Mouse (Mus musculus) forebrain, embryonic 15.5 days (tissue): ENCODE results near the gene Mitf. TPM values are rescaled to one million over a fixed set of nuclear protein-coding genes. Genes with fewer than 3 reads are reported as not detected.
A peak's percentile ranks its signal among the peaks of the same experiment; 100 is the strongest.

ENCODE experiments used
- ATAC-seq: fragments of 200-750 bp; cut with Nextera tagmentation; replicated peaks from 2 replicates; pipeline ENCODE4 v1.8.0; 2017; ENCODE audit warnings: mild to moderate bottlenecking, moderate TSS enrichment, moderate library complexity
- H3K27ac ChIP-seq: fragments of 300-500 bp; sonication (generic); replicated peaks from 2 replicates; pipeline ENCODE4 v1.5.1; 2015; ENCODE audit warnings: mild to moderate bottlenecking, inconsistent platforms
- H3K27me3 ChIP-seq: fragments of 300-500 bp; sonication (generic); 2 replicates; pipeline ENCODE4 v1.6.1; 2015; ENCODE audit warnings: inconsistent platforms
- H3K36me3 ChIP-seq: fragments of 300-500 bp; sonication (generic); 2 replicates; pipeline ENCODE4 v1.6.1; 2015; ENCODE audit warnings: mild to moderate bottlenecking, inconsistent platforms
- H3K4me1 ChIP-seq: fragments of 300-500 bp; sonication (generic); 2 replicates; pipeline ENCODE4 v1.6.1; 2015; ENCODE audit warnings: inconsistent platforms
- H3K4me2 ChIP-seq: fragments of 300-500 bp; sonication (generic); replicated peaks from 2 replicates; pipeline ENCODE4 v1.6.1; 2015; ENCODE audit warnings: mild to moderate bottlenecking, inconsistent platforms
- H3K4me3 ChIP-seq: fragments of 300-500 bp; sonication (generic); 2 replicates; pipeline ENCODE4 v1.5.1; 2015; ENCODE audit warnings: mild to moderate bottlenecking, inconsistent platforms
- H3K9ac ChIP-seq: fragments of 300-500 bp; sonication (generic); replicated peaks from 2 replicates; pipeline ENCODE4 v1.6.1; 2015; ENCODE audit warnings: mild to moderate bottlenecking, inconsistent platforms
- H3K9me3 ChIP-seq: fragments of 300-500 bp; sonication (generic); 2 replicates; pipeline ENCODE4 v1.6.1; 2016; ENCODE audit warnings: inconsistent platforms
- WGBS: fragments of 180-500 bp; shearing (Covaris S2); methylation state at CpG from one replicate; pipeline ENCODE4 v1.1.7; 2015; ENCODE audit warnings: mixed read lengths; 5-methylcytosine and 5-hydroxymethylcytosine counted together
- polyA plus RNA-seq: library from polyadenylated mRNA; unstranded; fragments of >200 nt; fragmentation: Nextera tagmentation; extraction: Ambion mirVana; gene quantifications from 2 replicates; pipeline ENCODE4 v1.2.1, GENCODE M21; 2015

The Mitf gene
- 0.96 and 1.9 TPM in 2 replicates for polyA plus RNA-seq

- H3K27me3 ChIP-seq, result 0 out of 2 replicates have a peak, but pooled peaks cover 4% of the 10 kb centered on the region
- peak; percentile 100 for ATAC-seq
- peak within 1 kb of the TSS; percentile 99 for H3K4me2 ChIP-seq
- no peaks in the 10 kb centered on the region for H3K36me3 ChIP-seq
- no peak within 1 kb of the TSS for H3K27ac ChIP-seq
- 1% methylated on average over 50 of the region's 51 CpGs for WGBS
- H3K4me3 ChIP-seq, result peak within 1 kb of the TSS; percentile 79
- H3K9ac ChIP-seq, result peak within 1 kb of the TSS; percentile 55
- H3K4me1 ChIP-seq, result peaks cover 5% of the 10 kb centered on the region
- no peaks in the 10 kb centered on the region for H3K9me3 ChIP-seq
Measured at GRCm38 (mm10) chr6:97806781-97807743, at the start of gene Mitf. Mitf (plus strand) TSS chr6:97807052.

- Histone ChIP-seq H3K27ac (no peak overlapping the region), H3K4me2 (no peak overlapping the region), H3K9ac (no peak overlapping the region), H3K36me3 (no peaks in the 10 kb centered on the region), H3K9me3 (no peaks in the 10 kb centered on the region), H3K4me1 (no peaks in the 10 kb centered on the region), H3K4me3 (no peak overlapping the region), H3K27me3 (no peaks in the 10 kb centered on the region)
- WGBS, result 77% methylated on average over 2 of the region's 2 CpGs
- ATAC-seq, result no peak
Measured at GRCm38 (mm10) chr6:97757361-97757760, 49.5 kb upstream of the Mitf start.

- Histone ChIP-seq H3K27ac (no peak overlapping the region), H3K36me3 (no peaks in the 10 kb centered on the region), H3K4me3 (no peak overlapping the region), H3K4me1 (no peaks in the 10 kb centered on the region), H3K27me3 (no peaks in the 10 kb centered on the region), H3K9me3 (no peaks in the 10 kb centered on the region), H3K9ac (no peak overlapping the region), H3K4me2 (no peak overlapping the region)
- WGBS, result 66% methylated on average over 4 of the region's 4 CpGs
- no peak for ATAC-seq
Measured at GRCm38 (mm10) chr6:97758884-97759283, 48.0 kb upstream of the Mitf start.

- no peak overlapping the region for H3K9ac ChIP-seq
- H3K4me2 ChIP-seq, result no peak overlapping the region
- no peaks in the 10 kb centered on the region for H3K4me1 ChIP-seq
- H3K36me3 ChIP-seq, result no peaks in the 10 kb centered on the region
- H3K27ac ChIP-seq, result no peak overlapping the region
- no peaks in the 10 kb centered on the region for H3K27me3 ChIP-seq
- 22% methylated on average over 4 of the region's 4 CpGs for WGBS
- ATAC-seq, result no peak
- no peak overlapping the region for H3K4me3 ChIP-seq
- H3K9me3 ChIP-seq, result no peaks in the 10 kb centered on the region
Measured at GRCm38 (mm10) chr6:97759301-97759700, 47.6 kb upstream of the Mitf start.

GRCm38 (mm10) chr6:97761326-97761725 is 45.5 kb upstream of the Mitf start:
- Histone ChIP-seq H3K4me2 (no peak overlapping the region), H3K4me3 (no peak overlapping the region), H3K36me3 (no peaks in the 10 kb centered on the region), H3K27ac (no peak overlapping the region), H3K9ac (no peak overlapping the region), H3K27me3 (no peaks in the 10 kb centered on the region), H3K9me3 (no peaks in the 10 kb centered on the region), H3K4me1 (no peaks in the 10 kb centered on the region)
- no peak for ATAC-seq
- 4% methylated on average over 4 of the region's 4 CpGs for WGBS

GRCm38 (mm10) chr6:97763970-97764369 is 42.9 kb upstream of the Mitf start:
- Histone ChIP-seq H3K27ac (no peak overlapping the region), H3K9ac (no peak overlapping the region), H3K4me3 (no peak overlapping the region), H3K27me3 (no peaks in the 10 kb centered on the region), H3K4me1 (no peaks in the 10 kb centered on the region), H3K4me2 (no peak overlapping the region), H3K9me3 (no peaks in the 10 kb centered on the region), H3K36me3 (no peaks in the 10 kb centered on the region)
- ATAC-seq, result no peak
- WGBS, result 40% methylated on average over 3 of the region's 3 CpGs

- H3K4me1 ChIP-seq, result no peaks in the 10 kb centered on the region
- 84% methylated on average over 2 of the region's 2 CpGs for WGBS
- no peaks in the 10 kb centered on the region for H3K36me3 ChIP-seq
- no peak overlapping the region for H3K9ac ChIP-seq
- no peak overlapping the region for H3K27ac ChIP-seq
- H3K4me2 ChIP-seq, result no peak overlapping the region
- H3K9me3 ChIP-seq, result no peaks in the 10 kb centered on the region
- no peaks in the 10 kb centered on the region for H3K27me3 ChIP-seq
- no peak overlapping the region for H3K4me3 ChIP-seq
- no peak for ATAC-seq
Measured at GRCm38 (mm10) chr6:97767836-97768235, 39.0 kb upstream of the Mitf start.

- WGBS, result 88% methylated on average over 7 of the region's 7 CpGs
- Histone ChIP-seq H3K4me3 (no peak overlapping the region), H3K4me2 (no peak overlapping the region), H3K9ac (no peak overlapping the region), H3K27me3 (no peaks in the 10 kb centered on the region), H3K27ac (no peak overlapping the region), H3K9me3 (no peaks in the 10 kb centered on the region), H3K4me1 (no peaks in the 10 kb centered on the region), H3K36me3 (no peaks in the 10 kb centered on the region)
- ATAC-seq, result no peak
Measured at GRCm38 (mm10) chr6:97769549-97769948, 37.3 kb upstream of the Mitf start.

GRCm38 (mm10) chr6:97781316-97781715 is 25.5 kb upstream of the Mitf start:
- Histone ChIP-seq H3K4me2 (no peak overlapping the region), H3K9me3 (no peaks in the 10 kb centered on the region), H3K27me3 (no peaks in the 10 kb centered on the region), H3K9ac (no peak overlapping the region), H3K4me1 (no peaks in the 10 kb centered on the region), H3K4me3 (no peak overlapping the region), H3K27ac (no peak overlapping the region), H3K36me3 (no peaks in the 10 kb centered on the region)
- WGBS, result 91% methylated on average over 5 of the region's 5 CpGs
- no peak for ATAC-seq

- H3K9me3 ChIP-seq, result no peaks in the 10 kb centered on the region
- no peaks in the 10 kb centered on the region for H3K27me3 ChIP-seq
- H3K4me2 ChIP-seq, result no peak overlapping the region
- no peak overlapping the region for H3K4me3 ChIP-seq
- no peaks in the 10 kb centered on the region for H3K36me3 ChIP-seq
- H3K4me1 ChIP-seq, result no peaks in the 10 kb centered on the region
- no peak overlapping the region for H3K27ac ChIP-seq
- H3K9ac ChIP-seq, result no peak overlapping the region
- 35% methylated on average over 6 of the region's 6 CpGs for WGBS
- ATAC-seq, result no peak
Measured at GRCm38 (mm10) chr6:97782291-97782690, 24.6 kb upstream of the Mitf start.

- no peak for ATAC-seq
- no peak overlapping the region for H3K4me2 ChIP-seq
- no peaks in the 10 kb centered on the region for H3K4me1 ChIP-seq
- no peaks in the 10 kb centered on the region for H3K27me3 ChIP-seq
- no peak overlapping the region for H3K9ac ChIP-seq
- no peak overlapping the region for H3K27ac ChIP-seq
- no peaks in the 10 kb centered on the region for H3K9me3 ChIP-seq
- WGBS, result 85% methylated on average over 4 of the region's 4 CpGs
- H3K36me3 ChIP-seq, result no peaks in the 10 kb centered on the region
- H3K4me3 ChIP-seq, result no peak overlapping the region
Measured at GRCm38 (mm10) chr6:97786871-97787270, 20.0 kb upstream of the Mitf start.

- 89% methylated on average over 9 of the region's 9 CpGs for WGBS
- no peak overlapping the region for H3K9ac ChIP-seq
- no peak overlapping the region for H3K27ac ChIP-seq
- H3K9me3 ChIP-seq, result no peaks in the 10 kb centered on the region
- H3K36me3 ChIP-seq, result no peaks in the 10 kb centered on the region
- no peaks in the 10 kb centered on the region for H3K4me1 ChIP-seq
- H3K4me3 ChIP-seq, result no peak overlapping the region
- H3K27me3 ChIP-seq, result no peaks in the 10 kb centered on the region
- no peak for ATAC-seq
- no peak overlapping the region for H3K4me2 ChIP-seq
Measured at GRCm38 (mm10) chr6:97788361-97788974, 18.4 kb upstream of the Mitf start.
